Mouse (Mus musculus): Measurements from ENCODE around the gene Dab2. TPM values are rescaled to one million over a fixed set of nuclear protein-coding genes. Genes with fewer than 3 reads are reported as not detected.

Dab2 gene
- total and polyA plus RNA-seq, 2 experiments: 7.9 to 8.1 TPM

- peak within 1 kb of the TSS; percentile 92 for H3K27ac ChIP-seq (replicated peaks; ENCODE audit: insufficient read depth, low read depth, low read length)
- peaks cover 3% of the 10 kb centered on the region; the same call in 1 of the 2 replicates for H3K36me3 ChIP-seq (ENCODE audit: control insufficient read depth, insufficient read depth, low read length)
- TF ChIP-seq CTCF (IDR thresholded peaks at IDR 0.05; ENCODE audit: low read depth, low read length): no peak
- DNase-seq (ENCODE audit: extremely low read depth, low read depth, low spot score): peak; percentile 96
- 22% methylated on average over 2 of the region's 2 CpGs for WGBS
- H3K79me2 ChIP-seq (ENCODE audit: control insufficient read depth, insufficient read depth, low read length): peaks cover 11% of the 10 kb centered on the region; the same call in 1 of the 2 replicates
- peaks cover 35% of the 10 kb centered on the region for H3K4me1 ChIP-seq (ENCODE audit: control insufficient read depth, insufficient read depth, low read length)
- H3K9ac ChIP-seq (ENCODE audit: low read depth, low read length): peak within 1 kb of the TSS; percentile 81
- H3K4me3 ChIP-seq (ENCODE audit: insufficient read depth, low read depth, low read length): peak within 1 kb of the TSS; percentile 47
- no peaks in the 10 kb centered on the region for H3K27me3 ChIP-seq (ENCODE audit: control insufficient read depth, insufficient read depth, low read length)
These were observed 145.5 kb downstream of the Dab2 start, which contains the start of gene C9 for GRCm38 (mm10) chr15:6445135-6445534. Gene C9, plus strand, starts transcription at chr15:6445327.

DNA sequence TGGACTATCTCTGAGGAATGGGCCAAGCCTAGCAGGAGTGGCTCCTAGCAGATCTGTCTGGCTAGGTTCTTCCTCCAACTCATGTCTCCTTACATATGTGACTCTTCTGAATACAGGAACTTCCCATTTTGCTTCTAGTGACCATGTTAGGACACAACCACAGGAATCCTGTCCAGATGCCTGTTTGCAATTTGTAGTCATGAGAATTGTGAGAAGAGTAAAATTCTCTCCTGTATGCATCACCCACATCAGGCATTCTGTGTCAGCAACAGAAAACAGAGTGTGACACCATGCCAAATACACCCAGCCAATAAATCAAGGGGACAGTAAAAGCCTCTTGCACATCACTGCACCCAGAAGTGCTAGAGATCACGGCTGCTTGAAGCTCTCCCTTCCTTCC, 146.6 kb downstream of the Dab2 start:
- Histone ChIP-seq H3K27ac (replicated peaks; ENCODE audit: insufficient read depth, low read depth, low read length) (peak overlapping the region; percentile 92), H3K9ac (ENCODE audit: low read depth, low read length) (peak overlapping the region; percentile 81), H3K27me3 (ENCODE audit: control insufficient read depth, insufficient read depth, low read length) (no peaks in the 10 kb centered on the region), H3K4me3 (ENCODE audit: insufficient read depth, low read depth, low read length) (peak overlapping the region; percentile 47), H3K79me2 (ENCODE audit: control insufficient read depth, insufficient read depth, low read length) (peaks cover 11% of the 10 kb centered on the region; the same call in 1 of the 2 replicates), H3K4me1 (ENCODE audit: control insufficient read depth, insufficient read depth, low read length) (peaks cover 39% of the 10 kb centered on the region), H3K36me3 (ENCODE audit: control insufficient read depth, insufficient read depth, low read length) (peaks cover 6% of the 10 kb centered on the region; the same call in 1 of the 2 replicates)
- peak; percentile 77 for DNase-seq (ENCODE audit: extremely low read depth, low read depth, low spot score)
- WGBS: 31% methylated on average over 1 of the region's 1 CpGs
- no peak for TF ChIP-seq POLR2A (IDR thresholded peaks at IDR 0.05; ENCODE audit: extremely low read depth, insufficient read depth, low read length)
- no peak for TF ChIP-seq CTCF (IDR thresholded peaks at IDR 0.05; ENCODE audit: low read depth, low read length)

GRCm38 (mm10) chr15:6448892-6449291, 149.3 kb downstream of the Dab2 start:
- TF ChIP-seq CTCF (IDR thresholded peaks at IDR 0.05; ENCODE audit: low read depth, low read length) (no peak), POLR2A (IDR thresholded peaks at IDR 0.05; ENCODE audit: extremely low read depth, insufficient read depth, low read length) (no peak)
- WGBS: 17% methylated on average over 9 of the region's 9 CpGs
- DNase-seq (ENCODE audit: extremely low read depth, low read depth, low spot score): peak; percentile 63
- Histone ChIP-seq H3K27me3 (ENCODE audit: control insufficient read depth, insufficient read depth, low read length) (no peaks in the 10 kb centered on the region), H3K27ac (replicated peaks; ENCODE audit: insufficient read depth, low read depth, low read length) (peak overlapping the region; percentile 43), H3K9ac (ENCODE audit: low read depth, low read length) (peak overlapping the region; percentile 14; the same call in 1 of the 2 replicates), H3K4me1 (ENCODE audit: control insufficient read depth, insufficient read depth, low read length) (peaks cover 23% of the 10 kb centered on the region), H3K79me2 (ENCODE audit: control insufficient read depth, insufficient read depth, low read length) (peaks cover 11% of the 10 kb centered on the region; the same call in 1 of the 2 replicates), H3K36me3 (ENCODE audit: control insufficient read depth, insufficient read depth, low read length) (peaks cover 11% of the 10 kb centered on the region; the same call in 1 of the 2 replicates), H3K4me3 (ENCODE audit: insufficient read depth, low read depth, low read length) (no peak overlapping the region)

DNA sequence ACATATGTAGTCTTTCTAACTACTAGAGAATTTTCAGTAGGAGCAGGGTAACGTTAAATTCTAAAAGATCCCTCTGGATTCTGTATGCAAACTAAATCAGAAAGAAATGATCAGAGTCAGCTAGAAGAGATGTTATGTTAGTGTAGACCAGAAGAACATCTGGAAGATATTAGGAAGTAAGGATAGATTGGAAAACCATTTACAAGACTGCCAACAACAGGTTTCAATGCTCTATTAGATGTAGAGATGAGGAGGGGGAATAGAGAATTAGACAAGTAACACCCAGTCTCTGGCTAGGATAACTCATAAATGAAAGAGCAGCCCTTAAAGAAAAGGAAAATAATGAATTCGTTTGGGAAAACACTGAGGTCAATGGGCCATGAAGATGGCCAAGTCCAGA, 154.9 kb downstream of the Dab2 start:
- WGBS: 83% methylated on average over 2 of the region's 2 CpGs

DNA sequence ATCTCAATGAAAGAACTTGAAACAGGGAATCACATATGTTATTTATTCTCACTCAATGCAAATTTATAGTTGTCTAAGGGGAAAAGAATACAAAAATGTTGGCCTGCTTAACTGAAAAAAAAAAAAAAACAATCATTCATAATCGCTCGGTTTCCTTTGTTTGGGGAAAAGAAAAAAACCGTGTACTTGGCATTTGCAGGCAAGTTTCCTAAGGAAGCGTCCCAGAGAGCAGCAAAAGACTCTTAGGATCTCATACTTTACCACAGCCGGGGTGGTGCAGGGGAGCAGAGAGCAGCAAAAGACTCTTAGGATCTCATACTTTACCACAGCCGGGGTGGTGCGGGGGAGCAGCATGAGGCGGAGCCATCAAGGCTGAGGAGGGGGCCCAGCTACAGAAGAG, 161.8 kb downstream of the Dab2 start:
- Histone ChIP-seq H3K79me2 (ENCODE audit: control insufficient read depth, insufficient read depth, low read length) (no peaks in the 10 kb centered on the region), H3K4me3 (ENCODE audit: insufficient read depth, low read depth, low read length) (no peak overlapping the region), H3K27ac (replicated peaks; ENCODE audit: insufficient read depth, low read depth, low read length) (no peak overlapping the region), H3K36me3 (ENCODE audit: control insufficient read depth, insufficient read depth, low read length) (peaks cover 67% of the 10 kb centered on the region), H3K9ac (ENCODE audit: low read depth, low read length) (no peak overlapping the region), H3K4me1 (ENCODE audit: control insufficient read depth, insufficient read depth, low read length) (no peaks in the 10 kb centered on the region), H3K27me3 (ENCODE audit: control insufficient read depth, insufficient read depth, low read length) (no peaks in the 10 kb centered on the region)
- TF ChIP-seq CTCF (IDR thresholded peaks at IDR 0.05; ENCODE audit: low read depth, low read length): no peak
- no peak for TF ChIP-seq POLR2A (IDR thresholded peaks at IDR 0.05; ENCODE audit: extremely low read depth, insufficient read depth, low read length)
- 83% methylated on average over 8 of the region's 8 CpGs for WGBS
- no peak for DNase-seq (ENCODE audit: extremely low read depth, low read depth, low spot score)

More for the DNA sequence above, 154.9 kb downstream of the Dab2 start:
- no peak for DNase-seq (ENCODE audit: extremely low read depth, low read depth, low spot score)
- Histone ChIP-seq H3K9ac (ENCODE audit: low read depth, low read length) (no peak overlapping the region), H3K4me3 (ENCODE audit: insufficient read depth, low read depth, low read length) (no peak overlapping the region), H3K36me3 (ENCODE audit: control insufficient read depth, insufficient read depth, low read length) (peaks cover 45% of the 10 kb centered on the region), H3K27ac (replicated peaks; ENCODE audit: insufficient read depth, low read depth, low read length) (no peak overlapping the region), H3K79me2 (ENCODE audit: control insufficient read depth, insufficient read depth, low read length) (no peaks in the 10 kb centered on the region), H3K27me3 (ENCODE audit: control insufficient read depth, insufficient read depth, low read length) (no peaks in the 10 kb centered on the region), H3K4me1 (ENCODE audit: control insufficient read depth, insufficient read depth, low read length) (peaks cover 6% of the 10 kb centered on the region; the same call in 1 of the 2 replicates)
- TF ChIP-seq POLR2A (IDR thresholded peaks at IDR 0.05; ENCODE audit: extremely low read depth, insufficient read depth, low read length) (no peak), CTCF (IDR thresholded peaks at IDR 0.05; ENCODE audit: low read depth, low read length) (no peak)

GRCm38 (mm10) chr15:6463361-6463923, 163.9 kb downstream of the Dab2 start:
- Histone ChIP-seq H3K27ac (replicated peaks; ENCODE audit: insufficient read depth, low read depth, low read length) (no peak overlapping the region), H3K27me3 (ENCODE audit: control insufficient read depth, insufficient read depth, low read length) (no peaks in the 10 kb centered on the region), H3K4me1 (ENCODE audit: control insufficient read depth, insufficient read depth, low read length) (no peaks in the 10 kb centered on the region), H3K9ac (ENCODE audit: low read depth, low read length) (no peak overlapping the region), H3K36me3 (ENCODE audit: control insufficient read depth, insufficient read depth, low read length) (peaks cover 72% of the 10 kb centered on the region), H3K79me2 (ENCODE audit: control insufficient read depth, insufficient read depth, low read length) (no peaks in the 10 kb centered on the region; the same call in 1 of the 2 replicates), H3K4me3 (ENCODE audit: insufficient read depth, low read depth, low read length) (no peak overlapping the region)
- DNase-seq (ENCODE audit: extremely low read depth, low read depth, low spot score): no peak
- 89% methylated on average over 3 of the region's 3 CpGs for WGBS
- TF ChIP-seq CTCF (IDR thresholded peaks at IDR 0.05; ENCODE audit: low read depth, low read length): no peak
- no peak for TF ChIP-seq POLR2A (IDR thresholded peaks at IDR 0.05; ENCODE audit: extremely low read depth, insufficient read depth, low read length)

All from liver, adult 2 months (tissue).